Mouse (Mus musculus) megakaryocyte, embryonic 14.5 days (primary cell): ENCODE results near the gene Gtpbp10. TPM values are rescaled to one million over a fixed set of nuclear protein-coding genes. Genes with fewer than 3 reads are reported as not detected.

Experiments used
- H3K27me3 ChIP-seq: replicated peaks from 2 replicates; pipeline ENCODE3; 2012; ENCODE audit warnings: inconsistent platforms
- H3K36me3 ChIP-seq: replicated peaks from 2 replicates; pipeline ENCODE3; 2012; ENCODE audit warnings: low read length, inconsistent platforms, mixed read lengths
- H3K4me1 ChIP-seq: 2 replicates; pipeline ENCODE4 v1.6.1; 2012; ENCODE audit warnings: inconsistent platforms
- H3K4me3 ChIP-seq: replicated peaks from 2 replicates; pipeline ENCODE3; 2012; ENCODE audit warnings: moderate library complexity, mild to moderate bottlenecking, inconsistent platforms
- H3K9me3 ChIP-seq: 2 replicates; pipeline ENCODE4 v1.6.1; 2012; ENCODE audit warnings: inconsistent platforms
- FLI1 ChIP-seq: IDR thresholded peaks from 2 replicates; pipeline ENCODE4 v1.6.1; 2012; ENCODE audit warnings: low read length, inconsistent platforms, mixed read lengths
- GATA1 ChIP-seq: IDR thresholded peaks from 3 replicates; pipeline ENCODE4 v1.6.1; 2012; ENCODE audit warnings: mixed read lengths, low read length, inconsistent platforms, borderline replicate concordance
- polyA plus RNA-seq: library from polyadenylated mRNA; stranded (reverse); fragments of >175 nt; gene quantifications from 2 replicates; pipeline ENCODE4 v1.2.3, GENCODE M21; 2012; ENCODE audit warnings: low replicate concordance; ENCODE audit not compliant: insufficient read depth

Gtpbp10 gene
- polyA plus RNA-seq, 1 experiment: 1.5 TPM

GRCm38 (mm10) chr5:5503381-5503780 lies 56.0 kb downstream of the Gtpbp10 start:
- no peak for TF ChIP-seq FLI1
- TF ChIP-seq GATA1: no peak
- peaks cover 50% of the 10 kb centered on the region for H3K36me3 ChIP-seq
- no peaks in the 10 kb centered on the region for H3K27me3 ChIP-seq
- H3K9me3 ChIP-seq: no peaks in the 10 kb centered on the region
- peaks cover 5% of the 10 kb centered on the region for H3K4me1 ChIP-seq
- H3K4me3 ChIP-seq: no peak overlapping the region

GRCm38 (mm10) chr5:5501583-5501982 lies 57.8 kb downstream of the Gtpbp10 start:
- Histone ChIP-seq H3K4me1 (no peaks in the 10 kb centered on the region), H3K27me3 (no peaks in the 10 kb centered on the region), H3K36me3 (peaks cover 32% of the 10 kb centered on the region), H3K9me3 (no peaks in the 10 kb centered on the region), H3K4me3 (no peak overlapping the region)
- TF ChIP-seq FLI1 (no peak), GATA1 (no peak)

GRCm38 (mm10) chr5:5496393-5496792 lies 62.9 kb downstream of the Gtpbp10 start:
- H3K4me1 ChIP-seq: peaks cover 9% of the 10 kb centered on the region
- H3K27me3 ChIP-seq: peaks cover 5% of the 10 kb centered on the region
- TF ChIP-seq GATA1 (no peak), FLI1 (no peak)
- H3K9me3 ChIP-seq: peaks cover 4% of the 10 kb centered on the region
- H3K4me3 ChIP-seq: no peak overlapping the region
- no peaks in the 10 kb centered on the region for H3K36me3 ChIP-seq

- TF ChIP-seq GATA1: no peak
- TF ChIP-seq FLI1: no peak
- H3K4me3 ChIP-seq: no peak overlapping the region
- peaks cover 9% of the 10 kb centered on the region for H3K4me1 ChIP-seq
- no peaks in the 10 kb centered on the region for H3K36me3 ChIP-seq
- H3K9me3 ChIP-seq: peaks cover 4% of the 10 kb centered on the region
- peaks cover 5% of the 10 kb centered on the region for H3K27me3 ChIP-seq
These were observed 64.3 kb downstream of the Gtpbp10 start for GRCm38 (mm10) chr5:5495042-5495441.

DNA sequence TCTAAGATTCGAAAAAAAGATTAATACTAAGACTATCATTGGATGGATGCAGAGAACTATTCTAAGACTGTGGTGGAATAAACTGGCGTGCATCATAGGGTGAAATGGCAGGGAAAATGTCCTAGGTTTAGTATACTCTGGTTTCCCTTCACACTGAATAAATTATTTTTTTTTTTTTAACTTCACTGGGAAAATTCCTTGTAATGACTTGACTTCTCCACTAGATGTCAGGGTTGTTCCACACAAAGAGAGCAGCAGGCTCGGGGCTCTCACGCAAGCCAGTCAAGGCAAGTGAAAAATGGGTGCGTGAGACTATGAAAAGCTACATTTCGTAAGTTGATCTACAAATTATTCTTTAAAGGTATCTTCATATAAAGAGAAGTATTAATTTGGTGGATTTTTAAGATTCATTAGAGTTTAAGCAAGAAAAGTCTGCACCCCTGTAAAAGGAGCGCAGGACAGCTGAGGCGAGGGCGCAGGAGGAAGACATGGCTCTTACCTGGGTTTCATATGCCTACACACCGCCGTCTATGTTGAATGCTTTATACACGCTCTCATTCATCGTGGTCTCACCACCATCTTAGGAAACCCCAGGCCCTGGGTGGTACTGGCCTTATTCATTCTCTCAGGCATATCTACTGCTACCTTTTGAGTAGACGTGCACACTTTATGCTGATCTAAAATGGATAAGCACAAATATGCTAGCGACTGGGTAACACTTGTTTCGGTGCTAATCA lies 64.9 kb downstream of the Gtpbp10 start:
- H3K9me3 ChIP-seq: peaks cover 4% of the 10 kb centered on the region
- no peaks in the 10 kb centered on the region for H3K36me3 ChIP-seq
- TF ChIP-seq FLI1 (no peak), GATA1 (no peak)
- peaks cover 5% of the 10 kb centered on the region for H3K27me3 ChIP-seq
- H3K4me3 ChIP-seq: peak overlapping the region; percentile 59
- peaks cover 9% of the 10 kb centered on the region for H3K4me1 ChIP-seq

DNA sequence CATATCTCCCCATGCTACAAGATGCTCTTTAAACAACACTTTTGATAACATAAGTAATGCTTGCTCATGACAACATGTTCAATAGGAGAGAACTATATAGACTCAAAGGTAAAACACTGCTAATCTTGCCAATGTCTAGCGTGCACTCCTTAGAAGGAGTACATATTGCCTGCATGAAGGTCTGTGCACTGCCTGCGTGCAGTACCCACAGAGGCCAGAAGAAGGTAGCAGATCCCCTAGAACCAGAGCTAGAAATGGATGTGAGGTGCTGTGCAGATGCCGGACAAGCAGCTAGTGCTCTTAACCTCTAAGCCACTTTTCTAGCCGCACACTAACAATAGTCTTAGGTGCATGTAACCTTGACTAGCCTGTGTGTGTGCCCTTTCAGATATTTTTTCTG lies 67.2 kb downstream of the Gtpbp10 start:
- Histone ChIP-seq H3K9me3 (peaks cover 4% of the 10 kb centered on the region), H3K36me3 (no peaks in the 10 kb centered on the region), H3K27me3 (peaks cover 5% of the 10 kb centered on the region), H3K4me3 (no peak overlapping the region), H3K4me1 (peaks cover 9% of the 10 kb centered on the region)
- TF ChIP-seq GATA1 (no peak), FLI1 (no peak)

Other genes starting within 250 kb of the Gtpbp10 start
- gene Cdk14, start 139.2 kb downstream of the Gtpbp10 start, polyA plus RNA-seq: 0.21 TPM in 1 of 2 replicates, not detected in the other
- gene 1700015F17Rik, start 80.4 kb downstream of the Gtpbp10 start, polyA plus RNA-seq: not detected in 2 replicates
- not detected in 2 replicates for gene Cldn12, start 44.6 kb downstream of the Gtpbp10 start, polyA plus RNA-seq
- gene Gm8773, start 14.3 kb upstream of the Gtpbp10 start, polyA plus RNA-seq: not detected in 2 replicates
- gene Cfap69, start 104.7 kb upstream of the Gtpbp10 start, polyA plus RNA-seq: not detected in 2 replicates
- not detected in 2 replicates for gene Steap2, start 135.0 kb upstream of the Gtpbp10 start, polyA plus RNA-seq
- not detected in 2 replicates for gene Steap1, start 189.8 kb upstream of the Gtpbp10 start, polyA plus RNA-seq